Mouse (Mus musculus) embryo, embryonic 10.5 days (tissue): Measurements from ENCODE around the gene Atg4b.
"Not testable (repeated sequence)": the region's sequence is repeated elsewhere in the genome, so short reads cannot be mapped to it uniquely, and the experiment has no call there.

ENCODE experiments used
- DNase-seq: peaks from one replicate; pipeline ENCODE4 v3.0.0-alpha.2; 2015; ENCODE audit warnings: low spot score

Gene Atg4b

GRCm38 (mm10) chr1:93818722-93819121 lies 67.4 kb downstream of the Atg4b start:
- DNase-seq = no peak

GRCm38 (mm10) chr1:93823796-93824495 lies 72.6 kb downstream of the Atg4b start:
- no peak for DNase-seq

- no peak for DNase-seq
Measured at GRCm38 (mm10) chr1:93824609-93825008, 73.3 kb downstream of the Atg4b start, which contains the start of gene D2hgdh. Gene D2hgdh (plus strand): TSS chr1:93824909.

- peak; percentile 95 for DNase-seq
Measured at GRCm38 (mm10) chr1:93825105-93825674, 73.9 kb downstream of the Atg4b start.

- peak; percentile 35 for DNase-seq
Measured at GRCm38 (mm10) chr1:93825771-93826539, 74.7 kb downstream of the Atg4b start.

GRCm38 (mm10) chr1:93826540-93826835 lies 75.2 kb downstream of the Atg4b start:
- DNase-seq = no peak

GRCm38 (mm10) chr1:93832754-93833360 lies 81.6 kb downstream of the Atg4b start:
- not testable (repeated sequence) for DNase-seq

- no peak for DNase-seq
Measured at GRCm38 (mm10) chr1:93834671-93835150, 83.4 kb downstream of the Atg4b start.

- DNase-seq = no peak
Measured at GRCm38 (mm10) chr1:93835211-93835610, 83.9 kb downstream of the Atg4b start.

GRCm38 (mm10) chr1:93835876-93836531 lies 84.7 kb downstream of the Atg4b start:
- DNase-seq = no peak

- DNase-seq = no peak
Measured at GRCm38 (mm10) chr1:93836532-93836913, 85.2 kb downstream of the Atg4b start.

- no peak for DNase-seq
Measured at GRCm38 (mm10) chr1:93837335-93837734, 86.0 kb downstream of the Atg4b start.

- DNase-seq = not testable (repeated sequence)
Measured at GRCm38 (mm10) chr1:93838569-93838968, 87.3 kb downstream of the Atg4b start.
